Mouse (Mus musculus): ENCODE results near the gene Hmgb2. TPM values are rescaled to one million over a fixed set of nuclear protein-coding genes. Genes with fewer than 3 reads are reported as not detected.

Hmgb2 gene
- total RNA-seq (2021), result 1 to 10 TPM; 3.9 to 6.4 TPM
- long read RNA-seq, experiment 1, partial matches to known transcripts, result 0 of 2 reads
- long read RNA-seq, experiment 1, other reads (novel, unspliced or antisense), result 2 of 2 reads
- long read RNA-seq, experiment 2, partial matches to known transcripts, result 0 of 3 reads
- long read RNA-seq, experiment 2, other reads (novel, unspliced or antisense), result 1 of 3 reads

DNA sequence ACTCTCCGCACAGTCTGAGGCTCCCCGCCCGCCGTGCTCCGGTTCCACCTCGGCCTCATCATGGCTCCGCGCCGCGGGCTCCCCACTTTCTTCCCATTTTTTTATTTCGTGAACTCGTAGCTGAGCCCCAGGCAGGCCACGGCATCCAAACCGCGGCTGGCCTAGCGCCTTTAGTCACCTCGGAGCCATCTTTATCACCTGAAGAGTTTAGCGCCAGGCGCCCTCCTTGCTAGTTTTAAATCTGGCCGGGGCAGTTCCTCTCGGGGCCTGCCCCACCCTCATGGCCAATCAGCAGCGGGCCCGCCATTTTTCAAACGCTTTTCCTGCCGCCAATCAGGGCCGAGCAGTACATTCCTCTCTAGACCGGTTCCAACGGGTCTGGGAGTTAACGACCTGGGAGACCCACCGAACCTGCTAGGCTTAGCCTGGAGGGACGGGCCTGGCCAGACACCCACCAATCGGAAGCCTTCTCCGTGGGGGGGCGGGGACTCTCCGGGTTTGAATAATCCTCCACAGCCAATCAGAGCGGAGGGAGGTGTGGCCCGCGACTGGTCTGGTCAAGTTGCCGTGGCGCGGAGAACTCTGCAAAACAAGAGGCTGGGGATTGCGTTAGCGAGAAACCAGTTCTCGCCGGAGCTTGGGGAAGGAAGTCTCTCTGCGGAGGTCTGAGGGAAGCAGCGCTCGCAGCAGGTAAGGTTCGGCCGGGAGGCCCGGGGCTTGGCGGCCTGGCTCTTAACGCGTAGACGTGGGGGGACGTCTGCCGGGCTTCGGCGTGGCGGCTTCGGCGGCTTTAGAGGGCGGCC lies at the start of gene Hmgb2:
Gene Hmgb2, plus strand, starts transcription at position 592 of the 803 bp plus-strand sequence.
- no peak; the same call in 1 of the 2 replicates for TF ChIP-seq CTCF (IDR thresholded peaks at IDR 0.05)
- Histone ChIP-seq H3K4me3 (peak within 1 kb of the TSS; percentile 93), H3K27ac (peak within 1 kb of the TSS; percentile 84)
- intact Hi-C loops (cut with DNase I), result loop anchor here (1.0 kb wide), 2 partner anchors 10 to 24 kb away; partner anchors contain the start of gene Sap30
- DNase-seq (ENCODE audit: extremely low spot score in 1 of 2, low spot score in 2 of 2), result peak; percentile 98 to 99

DNA sequence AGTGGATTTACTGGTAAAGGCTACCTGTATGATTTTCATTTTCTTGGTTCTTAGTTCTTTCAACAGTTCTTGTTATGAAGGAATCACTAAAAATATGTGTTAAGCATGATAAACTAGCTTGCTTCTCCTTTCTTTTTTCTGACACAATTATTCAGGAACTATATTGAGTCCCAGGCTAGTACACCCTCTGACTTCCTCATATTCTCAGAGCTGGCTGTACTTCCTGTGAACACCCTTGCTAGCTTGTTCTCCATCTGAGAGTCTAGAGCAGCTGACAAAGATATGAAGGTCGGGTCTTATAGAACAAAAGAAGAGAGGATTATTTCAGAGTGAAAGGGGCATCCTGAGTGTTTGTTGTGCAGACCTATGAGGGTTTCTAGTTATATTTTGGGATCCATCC lies 48.9 kb upstream of the Hmgb2 start:
- H3K4me3 ChIP-seq, result no peak overlapping the region
- no peak for DNase-seq (ENCODE audit: extremely low spot score in 1 of 2, low spot score in 2 of 2)
- no peak overlapping the region for H3K27ac ChIP-seq
- intact Hi-C loops (cut with DNase I), result no loop called here
- TF ChIP-seq CTCF (IDR thresholded peaks at IDR 0.05), result no peak

DNA sequence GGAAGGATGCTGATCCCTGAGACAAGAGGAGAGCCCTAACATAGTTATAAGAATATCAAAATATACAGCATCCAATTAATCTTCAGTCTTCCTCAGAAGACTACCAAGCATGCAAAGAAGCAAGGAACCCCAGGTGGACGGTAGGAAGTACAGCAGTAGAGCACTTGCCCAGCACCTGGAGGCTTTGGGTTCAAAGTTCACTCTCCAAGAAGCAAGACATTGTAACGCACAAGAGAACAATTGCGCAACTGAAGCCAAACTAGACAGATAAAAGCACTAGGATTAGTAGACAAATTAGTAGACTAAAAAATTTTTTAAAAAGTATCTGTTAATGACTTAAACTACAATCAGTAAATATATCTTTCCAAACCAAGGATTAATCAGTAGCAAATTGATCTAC lies 48.0 kb upstream of the Hmgb2 start:
- H3K4me3 ChIP-seq, result no peak overlapping the region
- TF ChIP-seq CTCF (IDR thresholded peaks at IDR 0.05), result no peak
- intact Hi-C loops (cut with DNase I), result no loop called here
- DNase-seq (ENCODE audit: extremely low spot score in 1 of 2, low spot score in 2 of 2), result no peak
- H3K27ac ChIP-seq, result no peak overlapping the region

DNA sequence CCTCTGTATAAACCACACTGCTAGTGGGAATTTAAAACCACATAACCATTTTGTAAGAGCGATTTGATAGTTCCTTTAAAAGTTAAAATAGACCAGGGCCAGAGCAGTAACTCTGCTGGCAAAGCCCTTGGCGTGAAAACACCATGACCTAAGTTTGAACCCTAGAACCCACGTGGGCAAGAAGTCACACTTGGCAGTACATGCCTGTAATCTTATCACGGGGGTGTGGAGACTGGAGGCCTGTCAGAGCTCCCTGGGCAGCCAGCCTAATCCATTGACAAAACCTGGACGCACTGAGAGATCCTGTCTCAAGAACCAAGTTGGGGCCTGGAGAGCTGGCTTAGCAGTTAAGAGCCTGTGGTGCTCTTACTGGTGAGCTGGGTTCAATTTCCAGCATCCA lies 43.1 kb upstream of the Hmgb2 start:
- no peak for TF ChIP-seq CTCF (IDR thresholded peaks at IDR 0.05)
- peak in 1 of 2 experiments; percentile 21 for DNase-seq (ENCODE audit: extremely low spot score in 1 of 2, low spot score in 2 of 2)
- H3K27ac ChIP-seq, result no peak overlapping the region
- H3K4me3 ChIP-seq, result no peak overlapping the region
- intact Hi-C loops (cut with DNase I), result no loop called here

DNA sequence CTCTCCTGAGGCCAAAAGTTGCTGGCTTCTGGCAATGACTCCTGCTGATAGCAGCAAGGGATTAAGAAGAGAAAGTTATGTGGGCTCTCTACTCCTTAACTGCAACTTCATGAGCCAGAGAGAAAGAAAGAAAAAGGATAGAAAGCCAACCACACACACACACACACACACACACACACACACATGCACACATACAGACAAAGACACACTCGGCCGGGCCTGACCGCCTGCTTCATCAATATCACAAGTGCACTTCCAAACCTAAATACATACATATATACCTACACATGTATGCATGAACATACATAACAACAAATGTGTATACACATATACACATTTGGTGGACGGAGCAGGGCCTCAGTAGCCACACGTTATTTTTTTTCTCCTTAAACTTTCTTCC lies 40.8 kb upstream of the Hmgb2 start:
- DNase-seq (ENCODE audit: extremely low spot score in 1 of 2, low spot score in 2 of 2), result no peak
- H3K4me3 ChIP-seq, result no peak overlapping the region
- intact Hi-C loops (cut with DNase I), result no loop called here
- TF ChIP-seq CTCF (IDR thresholded peaks at IDR 0.05), result no peak
- H3K27ac ChIP-seq, result no peak overlapping the region

DNA sequence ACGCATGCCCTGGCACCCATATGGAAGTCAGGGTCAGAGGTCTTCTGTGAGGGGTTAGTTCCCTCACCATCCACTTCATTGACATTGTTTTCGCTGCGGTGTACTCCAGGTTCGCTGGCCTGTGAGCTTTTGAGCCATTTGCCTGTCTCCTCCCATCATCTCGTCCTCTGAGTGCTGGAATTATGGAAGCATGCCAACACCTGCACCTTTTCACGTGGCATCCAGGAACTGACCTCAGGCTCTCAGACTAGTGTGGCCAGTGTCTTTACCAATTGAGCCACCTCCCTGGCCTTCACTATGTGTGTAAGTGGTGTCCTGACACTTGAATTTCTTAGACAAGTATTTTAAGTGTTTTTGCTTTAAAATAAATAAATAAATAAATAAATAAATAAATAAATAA lies 38.0 kb upstream of the Hmgb2 start:
- no peak for DNase-seq (ENCODE audit: extremely low spot score in 1 of 2, low spot score in 2 of 2)
- Histone ChIP-seq H3K4me3 (no peak overlapping the region), H3K27ac (no peak overlapping the region)
- no peak for TF ChIP-seq CTCF (IDR thresholded peaks at IDR 0.05)
- intact Hi-C loops (cut with DNase I), result no loop called here

DNA sequence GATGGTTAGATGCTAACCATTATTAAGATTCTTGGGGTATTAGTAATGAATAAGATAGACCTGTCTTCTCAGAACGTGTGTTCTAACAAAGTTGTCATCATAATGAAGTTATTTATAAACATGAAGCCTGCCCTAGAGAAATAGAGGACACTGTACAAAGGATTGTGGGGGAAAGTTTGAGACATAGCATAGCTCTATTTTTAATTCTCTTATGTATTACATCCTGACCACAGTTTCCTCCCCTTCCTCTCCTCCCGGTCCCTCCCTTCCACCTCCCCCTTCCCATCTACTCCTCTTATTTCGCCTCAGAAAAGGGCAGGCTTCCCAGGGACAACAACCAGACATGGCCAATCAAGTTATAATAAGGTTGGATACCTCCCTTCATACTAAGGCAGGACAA lies 33.3 kb upstream of the Hmgb2 start:
- no peak overlapping the region for H3K27ac ChIP-seq
- no peak overlapping the region for H3K4me3 ChIP-seq
- no peak for DNase-seq (ENCODE audit: extremely low spot score in 1 of 2, low spot score in 2 of 2)
- intact Hi-C loops (cut with DNase I), result no loop called here
- no peak for TF ChIP-seq CTCF (IDR thresholded peaks at IDR 0.05)

DNA sequence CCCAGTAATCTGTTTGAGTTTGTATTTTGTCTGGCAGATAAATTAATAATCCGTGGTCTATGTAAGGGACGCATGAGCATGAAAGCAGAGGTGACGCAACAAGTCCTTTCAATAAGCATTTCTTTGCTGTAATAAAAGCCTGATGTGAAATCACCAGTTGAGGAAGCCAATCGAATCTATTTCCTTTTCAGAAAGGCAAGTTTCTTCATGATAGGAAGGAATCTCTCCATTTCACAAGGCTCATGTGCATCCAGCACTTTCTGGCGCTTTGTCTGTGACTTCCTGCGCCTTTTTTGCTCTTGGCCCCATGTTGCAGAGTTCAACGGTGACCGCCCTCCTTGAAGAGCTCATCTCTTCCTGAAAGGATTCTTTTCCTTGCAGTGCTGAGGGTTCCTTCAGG lies 32.0 kb upstream of the Hmgb2 start:
- TF ChIP-seq CTCF (IDR thresholded peaks at IDR 0.05), result no peak
- no peak overlapping the region for H3K27ac ChIP-seq
- intact Hi-C loops (cut with DNase I), result no loop called here
- no peak for DNase-seq (ENCODE audit: extremely low spot score in 1 of 2, low spot score in 2 of 2)
- no peak overlapping the region for H3K4me3 ChIP-seq

DNA sequence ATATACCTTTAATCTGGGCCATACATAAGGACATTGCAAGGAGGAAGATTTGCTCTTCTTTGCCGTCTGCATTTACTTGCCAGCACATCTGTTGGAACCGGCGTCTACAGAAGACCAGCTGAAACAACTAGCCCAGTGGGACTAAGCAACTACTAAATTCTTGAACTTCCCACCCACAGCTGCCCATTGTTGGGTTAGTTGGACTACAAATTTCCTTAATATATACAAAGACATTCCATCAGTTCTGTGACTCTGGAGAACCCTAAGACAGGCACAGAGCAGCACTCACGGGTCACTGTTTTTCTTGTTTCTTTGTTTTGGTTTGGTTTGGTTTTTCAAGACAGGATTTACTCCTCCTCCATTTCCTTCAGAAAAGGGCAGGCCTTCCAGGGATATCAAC lies 31.1 kb upstream of the Hmgb2 start:
- no peak for DNase-seq (ENCODE audit: extremely low spot score in 1 of 2, low spot score in 2 of 2)
- Histone ChIP-seq H3K4me3 (no peak overlapping the region), H3K27ac (no peak overlapping the region)
- intact Hi-C loops (cut with DNase I), result no loop called here
- no peak for TF ChIP-seq CTCF (IDR thresholded peaks at IDR 0.05)

DNA sequence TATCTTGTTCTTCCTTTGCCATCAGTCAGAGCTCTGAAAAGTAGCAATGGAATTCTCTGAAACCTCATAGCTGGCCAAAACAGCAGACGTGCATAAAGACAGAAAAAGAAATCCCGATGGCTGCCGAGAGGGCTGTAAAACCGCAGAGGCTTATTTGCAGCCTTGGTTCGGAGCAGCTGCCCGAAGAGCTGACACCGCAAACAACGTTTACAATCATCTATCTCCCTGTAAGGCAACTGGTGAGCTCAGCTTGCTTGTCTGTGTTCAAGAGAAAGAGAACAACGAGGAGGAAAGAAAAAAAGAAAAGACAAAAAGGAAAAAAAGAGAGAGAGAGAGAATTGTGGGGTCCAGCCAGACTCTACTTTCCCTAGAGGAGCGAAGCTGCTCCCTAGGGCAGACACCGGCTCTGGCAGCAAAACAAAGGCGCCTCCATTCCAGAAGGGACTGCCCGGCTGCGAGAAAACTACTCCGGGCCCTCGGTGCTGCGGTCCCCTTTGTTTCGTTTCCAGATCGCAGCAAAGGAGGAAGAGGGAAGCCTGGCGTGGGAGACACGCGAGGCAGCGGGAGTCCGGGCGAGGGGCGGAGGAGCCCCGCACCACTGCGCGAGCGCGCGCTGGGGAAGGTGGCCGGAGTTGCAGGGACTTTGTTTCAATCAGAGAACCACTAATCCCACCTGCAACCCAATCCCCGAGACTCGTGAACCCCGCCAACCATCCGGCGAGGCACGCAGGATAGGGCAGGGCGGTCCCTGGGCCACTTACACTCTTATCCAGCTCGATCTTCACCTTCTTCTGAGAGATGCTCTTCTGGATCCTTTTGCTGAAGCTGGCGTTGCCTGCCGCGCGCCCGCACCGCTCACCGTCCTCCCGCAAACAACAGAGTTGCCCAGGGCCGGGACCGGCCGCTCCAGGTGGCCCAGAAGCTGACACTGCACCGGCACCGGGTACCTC lies 24.9 kb upstream of the Hmgb2 start:
- peak; percentile 42 to 47 for DNase-seq (ENCODE audit: extremely low spot score in 1 of 2, low spot score in 2 of 2)
- no peak; the same call in 1 of the 2 replicates for TF ChIP-seq CTCF (IDR thresholded peaks at IDR 0.05)
- intact Hi-C loops (cut with DNase I), result loop anchor here (1.0 to 2.0 kb wide), 3 partner anchors 25 to 56 kb away; partner anchors contain the start of gene Hmgb2
- Histone ChIP-seq H3K4me3 (peak overlapping the region; percentile 98), H3K27ac (peak overlapping the region; percentile 85)

DNA sequence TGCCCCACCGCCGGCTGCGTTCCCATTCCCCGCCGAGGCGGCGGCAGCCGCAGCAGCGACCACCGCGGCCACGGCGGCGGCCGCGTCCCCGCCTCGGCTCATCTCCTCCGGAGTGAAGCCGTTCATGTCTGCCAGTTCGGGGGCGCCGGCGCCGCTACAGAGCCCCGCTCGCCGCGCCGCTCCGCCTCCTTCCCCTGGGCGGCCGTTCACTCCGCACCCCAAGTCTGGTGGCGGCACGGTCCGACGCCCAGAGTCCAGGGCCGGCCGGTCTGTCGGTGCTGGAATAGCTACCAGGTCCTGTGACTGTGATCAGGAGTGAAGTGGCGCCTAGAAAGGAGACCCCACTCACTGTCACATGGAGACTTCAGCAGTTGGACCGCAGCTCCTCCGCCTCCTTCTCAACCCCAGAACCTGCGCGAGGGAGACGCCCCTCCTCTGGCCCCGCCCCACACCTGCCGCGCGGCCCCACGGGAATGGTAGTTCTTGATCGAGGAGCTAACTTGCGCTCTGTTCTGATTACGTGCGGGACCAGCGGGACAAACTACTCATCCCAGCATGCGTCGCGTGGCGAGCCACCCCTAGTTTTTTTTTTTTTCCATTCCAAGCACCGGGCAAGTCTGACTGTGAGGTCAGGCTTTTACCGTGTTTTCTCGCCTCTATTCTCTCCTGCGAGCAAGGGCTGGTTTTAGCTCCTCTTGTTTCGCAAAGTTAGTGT lies 24.1 kb upstream of the Hmgb2 start, which contains the start of gene Sap30:
Gene Sap30, minus strand, starts transcription at position 420 of the 715 bp plus-strand sequence.
- TF ChIP-seq CTCF (IDR thresholded peaks at IDR 0.05), result no peak
- DNase-seq (ENCODE audit: extremely low spot score in 1 of 2, low spot score in 2 of 2), result peak; percentile 96 to 97
- Histone ChIP-seq H3K27ac (peak within 1 kb of the TSS; percentile 85), H3K4me3 (peak within 1 kb of the TSS; percentile 98)
- intact Hi-C loops (cut with DNase I), result loop anchor here (1.0 to 2.0 kb wide), 3 partner anchors 24 to 57 kb away; partner anchors contain the start of gene Hmgb2

All from left cerebral cortex, adult 2 months (tissue).